Mouse (Mus musculus) neural tube, embryonic 10.5 days (tissue): ENCODE measurements around the gene Armc5.

Experiments used
- DNase-seq: peaks from one replicate; pipeline ENCODE4 v3.0.0-alpha.2; 2017; ENCODE audit warnings: low spot score; ENCODE audit errors: extremely low spot score

Armc5 gene

DNA sequence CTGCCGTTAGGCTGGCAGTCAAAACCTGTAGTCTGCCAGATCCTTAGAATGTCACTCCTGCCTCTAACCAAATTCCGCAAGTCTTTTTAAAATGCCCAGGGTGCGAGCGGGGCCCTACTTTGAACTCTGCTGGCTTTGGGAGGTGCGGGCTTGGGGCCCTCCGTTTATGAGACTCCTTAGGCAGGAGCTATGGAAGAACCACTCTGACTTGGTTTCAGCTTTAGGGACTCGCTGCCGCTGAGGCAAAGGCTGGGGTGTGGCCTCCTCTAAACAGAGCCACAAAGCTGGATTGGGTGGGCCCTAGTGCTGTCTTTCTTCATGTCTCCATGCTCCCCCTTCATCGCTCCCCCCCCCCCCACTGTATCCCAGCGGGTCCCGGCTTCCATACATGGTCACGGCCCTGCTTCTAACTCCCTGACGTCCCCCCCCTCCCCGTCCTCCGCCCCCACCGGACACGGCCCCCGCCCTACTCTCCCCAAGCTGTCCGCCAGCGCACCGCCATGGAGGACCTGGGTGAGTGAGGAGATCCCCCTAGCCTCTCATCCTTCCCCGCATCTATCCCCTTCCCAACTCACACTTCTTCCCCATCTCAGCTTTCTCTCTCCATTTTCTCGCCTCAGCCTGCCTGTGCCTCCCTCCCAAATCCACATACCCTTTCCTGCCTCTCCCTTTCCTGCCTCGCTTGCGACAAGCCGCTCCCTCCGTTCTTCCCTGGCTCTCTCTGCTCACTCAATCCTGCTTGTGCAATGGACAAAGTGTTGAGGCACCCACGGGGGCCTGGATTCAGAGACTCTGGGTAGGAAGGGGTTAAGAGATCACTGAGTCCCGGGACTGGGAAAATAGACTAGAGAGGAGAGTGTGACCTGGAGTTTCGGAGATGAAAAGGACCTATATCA lies 9.6 kb downstream of the Armc5 start, which contains the start of gene Tgfb1i1:
TSS of gene Tgfb1i1 (plus strand) at position 317 of the 896 bp plus-strand sequence.
- peak; percentile 63 for DNase-seq

DNA sequence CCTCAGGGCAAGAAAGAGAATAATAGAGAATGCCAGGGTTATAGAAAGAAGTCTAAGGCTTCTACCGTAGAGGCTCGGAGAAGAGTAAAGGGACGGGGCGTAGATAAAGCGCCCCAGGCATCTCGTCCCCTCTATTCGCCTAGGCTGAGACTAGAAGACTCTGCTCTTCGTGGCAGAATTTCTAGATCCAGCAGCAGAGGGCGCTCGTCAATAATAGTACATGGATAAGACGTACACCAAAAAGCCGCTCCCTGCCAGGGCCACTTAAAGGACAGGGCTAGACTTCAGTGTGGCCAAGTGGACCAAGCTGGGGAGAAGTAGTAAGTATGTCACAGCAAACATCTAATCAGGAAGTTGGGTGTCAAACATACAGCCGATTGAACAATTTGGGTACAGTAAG lies 10.3 kb downstream of the Armc5 start:
- peak; percentile 89 for DNase-seq

DNA sequence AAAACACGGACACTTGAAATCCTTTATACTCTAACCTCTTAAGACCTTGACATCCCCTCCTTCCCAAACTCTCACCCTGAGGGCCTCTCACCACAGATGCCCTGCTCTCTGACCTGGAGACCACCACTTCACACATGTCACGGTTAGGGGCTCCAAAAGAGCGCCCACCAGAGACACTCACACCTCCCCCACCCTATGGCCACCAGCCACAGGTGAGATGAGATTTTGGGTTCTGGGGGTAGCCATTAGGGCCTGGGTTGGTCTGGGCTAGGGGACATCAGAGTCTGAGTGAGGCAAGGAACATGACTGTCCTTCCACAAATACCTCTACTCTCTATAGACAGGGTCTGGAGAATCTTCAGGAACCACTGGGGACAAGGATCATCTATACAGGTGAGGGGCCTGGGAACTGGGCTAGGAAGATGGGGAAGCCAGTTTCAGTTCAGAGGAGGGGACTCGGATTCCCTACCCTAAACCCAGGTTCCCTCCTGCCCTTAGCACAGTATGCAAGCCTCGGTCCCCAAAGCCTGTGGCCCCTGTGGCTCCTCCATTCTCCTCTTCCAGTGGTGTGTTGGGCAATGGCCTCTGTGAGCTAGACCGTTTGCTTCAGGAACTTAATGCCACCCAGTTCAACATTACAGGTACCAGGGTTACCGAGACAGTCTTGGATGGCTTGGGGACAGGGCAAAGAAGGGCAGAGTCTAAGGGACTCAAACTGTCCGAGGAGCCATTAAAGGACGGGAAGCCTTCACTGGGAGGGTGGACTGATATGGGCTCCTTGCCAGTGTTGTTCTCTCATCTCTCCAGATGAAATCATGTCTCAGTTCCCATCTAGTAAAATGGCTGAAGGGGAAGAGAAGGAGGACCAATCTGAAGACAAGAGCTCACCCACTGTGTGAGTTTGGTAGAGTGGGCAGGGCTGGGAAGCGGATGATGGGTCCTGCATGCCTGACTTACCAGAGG lies 11.2 kb downstream of the Armc5 start:
- no peak for DNase-seq

DNA sequence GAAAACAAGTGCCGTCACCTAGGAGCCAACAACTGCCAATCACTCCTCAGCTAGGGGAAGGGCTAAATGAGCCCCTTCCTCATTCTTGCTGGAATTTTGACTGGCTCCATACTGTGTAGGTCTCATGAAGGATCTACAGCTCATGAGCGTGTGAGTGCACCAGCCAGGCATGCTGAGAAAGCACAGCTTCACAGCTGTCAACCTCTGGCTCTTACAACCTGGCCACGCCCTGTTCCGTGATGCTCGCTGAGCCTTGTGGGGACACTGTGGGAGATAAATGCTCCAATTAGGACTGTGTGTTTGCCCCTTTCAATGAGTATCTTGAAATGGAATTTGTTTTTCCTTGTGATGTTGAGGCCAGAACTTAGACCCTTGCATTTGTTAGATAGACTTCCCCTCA lies 12.9 kb downstream of the Armc5 start:
- no peak for DNase-seq

DNA sequence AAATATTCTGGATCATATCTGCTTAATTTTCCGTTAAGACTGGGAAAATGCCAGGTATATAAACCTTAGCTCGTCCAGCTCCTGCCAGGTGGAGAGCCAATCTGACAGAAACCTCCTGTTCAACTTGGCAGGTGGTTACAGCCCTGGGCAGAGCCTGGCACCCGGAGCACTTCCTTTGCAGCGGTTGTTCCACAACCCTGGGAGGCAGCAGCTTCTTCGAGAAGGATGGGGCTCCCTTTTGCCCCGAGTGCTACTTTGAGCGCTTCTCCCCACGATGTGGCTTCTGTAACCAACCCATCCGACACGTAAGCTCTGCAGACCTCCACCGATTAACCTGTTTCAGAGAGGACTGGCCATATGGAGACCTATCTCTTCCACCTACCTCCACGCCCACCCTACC lies 14.8 kb downstream of the Armc5 start:
- DNase-seq = no peak

DNA sequence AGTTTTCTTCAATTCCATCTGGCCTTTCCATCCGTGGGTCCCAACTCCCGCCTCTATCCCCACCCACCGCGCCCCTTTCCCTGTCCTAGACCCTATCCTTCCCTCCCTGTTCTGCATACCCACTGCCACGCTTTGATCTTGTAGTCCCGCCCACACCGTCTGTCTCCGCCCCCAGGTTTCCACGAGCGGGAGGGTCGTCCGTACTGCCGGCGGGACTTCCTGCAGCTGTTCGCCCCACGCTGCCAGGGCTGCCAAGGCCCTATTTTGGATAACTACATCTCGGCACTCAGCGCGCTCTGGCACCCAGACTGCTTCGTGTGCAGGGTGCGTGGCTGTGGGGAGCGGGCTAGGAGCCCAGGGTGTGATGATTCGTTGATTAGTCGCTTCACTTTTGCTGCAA lies 15.5 kb downstream of the Armc5 start:
- DNase-seq = peak; percentile 49

DNA sequence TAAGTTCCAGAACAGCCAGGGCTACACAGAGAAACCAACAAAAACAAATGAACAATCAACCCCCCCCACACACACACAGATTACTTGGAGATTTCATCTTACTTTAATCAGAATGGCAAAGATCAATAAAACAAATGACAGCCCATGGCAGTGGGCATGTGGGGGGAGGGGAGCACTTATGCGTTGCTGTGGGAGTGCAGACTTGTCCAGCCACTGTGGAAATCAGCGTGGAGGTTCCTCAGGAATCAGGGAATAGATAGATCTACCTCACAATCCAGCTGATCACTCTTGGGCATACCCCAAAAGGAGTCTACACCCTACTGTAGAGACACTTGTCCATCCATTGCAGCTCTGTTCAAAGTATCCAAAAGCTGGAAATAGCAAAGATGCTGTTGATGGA lies 17.8 kb downstream of the Armc5 start:
- DNase-seq = no peak

DNA sequence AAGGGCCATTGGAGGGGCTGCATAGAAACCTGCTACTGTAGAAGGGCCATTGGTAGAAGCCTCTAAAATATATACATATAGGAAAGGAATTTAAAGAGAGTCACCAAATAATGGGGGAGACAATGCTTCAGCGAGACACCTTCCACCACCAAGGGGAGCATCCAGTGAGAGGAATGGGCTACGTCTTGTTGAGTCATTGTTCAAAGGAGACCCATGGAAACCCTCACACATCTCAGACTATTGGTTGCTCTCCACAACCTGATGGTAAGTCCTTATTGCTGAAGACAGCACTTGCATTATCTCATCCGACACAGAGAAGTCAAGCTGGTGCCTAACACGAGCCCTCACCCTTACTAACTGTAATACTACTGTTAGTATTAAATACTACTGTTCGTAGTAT lies 18.6 kb downstream of the Armc5 start:
- DNase-seq = no peak

DNA sequence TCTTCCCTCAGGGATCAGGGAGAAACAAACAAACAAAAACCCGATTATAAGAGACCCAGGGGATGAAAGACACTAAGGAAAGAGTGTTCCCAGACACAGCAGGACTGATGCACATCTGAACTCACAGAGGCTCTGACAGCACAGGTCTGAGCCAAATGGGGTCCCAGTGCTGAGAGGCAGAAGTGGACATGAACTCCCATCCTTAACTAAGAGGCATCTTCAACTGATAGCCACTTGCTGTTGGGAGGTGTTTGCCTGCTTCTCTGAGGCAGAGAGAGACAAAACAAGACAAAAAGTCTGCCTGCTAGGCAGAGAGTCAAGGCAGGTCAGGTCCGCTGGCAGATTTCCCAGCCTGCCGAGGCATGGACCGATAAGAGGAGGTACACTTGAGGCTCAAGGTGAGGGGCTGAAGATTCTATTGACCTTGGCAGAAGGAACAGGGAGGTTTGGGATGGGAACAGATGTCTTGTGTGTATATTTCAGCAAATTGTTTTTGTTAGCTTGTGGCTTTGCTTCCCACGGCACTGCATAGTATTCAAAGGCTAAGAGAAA lies 19.7 kb downstream of the Armc5 start:
- no peak for DNase-seq

DNA sequence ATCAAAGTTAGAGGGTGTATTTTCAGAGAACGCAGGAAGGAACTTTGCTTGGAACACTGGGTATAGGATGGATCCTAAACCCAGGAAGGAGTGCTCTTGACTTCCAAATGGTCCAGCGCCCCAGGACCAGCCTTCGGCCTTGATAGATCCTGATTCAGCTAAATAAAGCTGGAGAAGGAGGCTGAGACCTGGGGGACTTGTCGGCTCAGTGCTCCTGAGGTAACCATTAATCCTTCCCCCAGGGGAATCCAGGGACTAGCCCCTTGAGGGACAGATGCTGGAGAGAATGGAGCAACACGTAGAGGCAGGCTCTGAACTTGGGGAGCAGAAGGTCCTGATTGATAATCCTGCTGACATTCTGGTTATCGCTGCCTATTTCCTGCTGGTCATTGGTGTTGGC lies 28.3 kb downstream of the Armc5 start, which contains the start of gene Slc5a2:
TSS of gene Slc5a2 (plus strand) at position 247 of the 400 bp plus-strand sequence.
- DNase-seq = no peak

DNA sequence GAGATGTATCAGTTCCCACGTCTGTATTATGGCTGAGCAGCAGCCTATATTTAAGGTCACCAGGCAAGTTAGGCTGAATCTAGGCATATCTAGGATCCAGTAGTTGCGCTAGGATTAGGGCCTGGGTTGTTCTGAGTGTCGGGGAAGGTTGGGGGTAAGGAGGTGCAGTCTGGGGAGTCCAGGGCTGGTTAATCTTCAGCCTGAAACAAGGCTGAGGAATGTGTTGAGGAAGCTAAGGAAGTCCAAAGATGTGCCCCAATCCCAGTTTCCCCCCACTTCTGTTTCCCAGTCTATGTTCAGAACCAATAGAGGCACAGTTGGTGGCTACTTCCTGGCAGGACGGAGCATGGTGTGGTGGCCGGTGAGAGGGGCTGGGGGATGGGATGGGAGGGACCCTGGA lies 28.9 kb downstream of the Armc5 start:
- no peak for DNase-seq

DNA sequence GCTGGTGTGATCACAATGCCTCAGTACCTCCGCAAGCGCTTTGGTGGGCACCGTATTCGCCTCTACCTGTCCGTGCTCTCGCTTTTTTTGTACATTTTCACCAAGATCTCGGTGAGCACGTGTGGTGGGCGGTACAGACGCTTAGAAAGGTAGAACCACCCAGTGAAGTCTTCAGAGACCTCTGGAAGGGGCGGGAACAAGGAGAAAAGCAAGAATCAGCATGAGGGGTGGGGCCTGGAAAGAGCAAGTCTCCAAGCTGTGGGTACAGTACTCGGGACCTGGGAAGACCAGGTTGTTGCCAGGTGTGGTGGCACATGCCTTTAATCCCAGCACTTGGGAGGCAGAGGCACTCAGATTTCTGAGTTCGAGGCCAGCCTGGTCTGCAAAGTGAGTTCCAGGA lies 30.2 kb downstream of the Armc5 start:
- no peak for DNase-seq

DNA sequence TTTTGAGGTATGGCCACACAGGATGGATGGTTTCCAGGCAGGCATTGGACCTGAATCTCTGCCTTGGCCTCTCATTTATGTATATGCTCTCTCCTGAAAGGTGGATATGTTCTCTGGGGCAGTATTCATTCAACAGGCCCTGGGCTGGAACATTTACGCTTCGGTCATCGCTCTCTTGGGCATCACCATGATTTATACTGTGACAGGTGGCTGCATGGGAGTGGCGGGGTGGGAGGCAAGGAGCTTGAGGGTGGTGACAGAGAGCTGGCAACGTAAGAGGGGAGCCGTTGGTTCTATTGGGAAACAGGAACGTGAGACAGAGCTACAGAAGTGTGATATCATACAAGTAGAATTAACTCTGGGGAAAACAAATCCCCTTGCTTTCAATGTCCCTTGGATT lies 30.7 kb downstream of the Armc5 start:
- DNase-seq = no peak

DNA sequence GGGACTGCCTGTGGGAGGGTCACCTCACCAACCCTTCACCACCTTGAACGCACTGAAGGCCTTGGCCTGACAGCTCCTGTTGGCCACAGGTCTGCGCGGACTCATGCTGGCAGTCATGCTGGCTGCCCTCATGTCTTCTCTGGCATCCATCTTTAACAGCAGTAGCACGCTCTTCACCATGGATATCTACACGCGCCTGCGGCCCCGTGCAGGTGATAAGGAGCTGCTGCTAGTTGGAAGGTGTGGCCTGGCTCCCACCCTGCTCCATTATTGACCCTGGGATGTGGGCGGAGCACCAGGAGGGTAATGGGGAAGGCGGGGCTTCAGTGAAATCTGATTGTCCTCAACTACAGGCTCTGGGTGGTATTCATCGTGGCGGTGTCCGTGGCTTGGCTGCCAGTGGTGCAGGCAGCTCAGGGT lies 33.3 kb downstream of the Armc5 start:
- DNase-seq = no peak

DNA sequence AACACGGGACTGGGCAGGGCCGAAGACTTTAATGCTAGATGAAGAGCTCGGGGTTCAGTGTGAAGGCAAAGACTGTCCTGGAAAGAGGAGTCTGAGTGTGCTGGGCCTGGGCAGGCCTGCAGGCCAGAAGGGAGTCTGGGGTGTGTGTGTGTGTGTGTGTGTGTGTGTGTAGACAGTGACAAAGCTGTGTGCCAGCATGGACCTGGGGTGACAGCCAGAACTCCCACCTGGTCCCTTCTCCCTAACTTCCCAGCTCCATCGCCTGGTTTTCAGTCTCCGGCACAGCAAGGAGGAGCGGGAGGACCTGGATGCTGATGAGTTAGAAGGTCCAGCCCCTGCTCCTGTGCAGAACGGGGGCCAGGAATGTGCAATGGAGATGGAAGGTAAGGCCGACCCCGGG lies 34.4 kb downstream of the Armc5 start:
- no peak for DNase-seq

DNA sequence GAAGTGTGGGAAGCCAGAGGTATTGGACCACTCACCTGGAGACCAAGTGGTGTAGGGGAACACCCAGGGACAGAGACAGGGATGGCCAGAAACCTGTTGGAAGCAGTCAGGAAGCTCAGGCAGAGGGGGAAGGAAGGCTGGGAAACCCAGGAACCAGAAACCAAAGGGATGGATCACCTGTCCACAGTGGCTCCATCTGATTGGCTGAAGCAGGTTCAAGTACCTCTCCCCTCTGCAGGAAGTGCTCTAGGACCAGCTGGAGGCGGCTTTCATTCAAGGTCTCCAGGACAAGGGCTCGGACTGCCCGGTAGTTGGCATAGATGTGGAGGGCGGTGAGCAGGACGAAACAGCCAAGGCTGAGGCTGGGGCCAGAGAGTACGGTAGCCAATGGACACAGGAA lies 38.9 kb downstream of the Armc5 start:
- no peak for DNase-seq

DNA sequence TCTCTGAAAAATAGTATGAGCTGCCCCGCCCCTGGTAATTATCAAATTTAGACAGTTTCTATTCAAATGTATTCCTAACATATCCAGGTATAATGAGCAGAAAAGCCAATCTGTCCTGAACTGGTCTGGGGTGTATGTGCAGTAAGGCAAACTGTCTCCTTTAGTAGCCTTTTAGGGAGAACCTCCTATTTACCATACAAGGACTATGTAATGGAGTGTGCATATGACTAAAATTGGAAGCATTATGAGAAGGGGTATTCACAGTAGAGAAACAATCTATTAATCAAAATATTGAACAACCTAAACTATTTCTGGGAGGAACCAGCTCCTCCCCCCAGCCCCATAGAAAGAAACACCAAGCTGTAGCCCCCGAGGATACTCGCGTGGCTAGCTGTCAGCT lies 42.6 kb downstream of the Armc5 start:
- no peak for DNase-seq

DNA sequence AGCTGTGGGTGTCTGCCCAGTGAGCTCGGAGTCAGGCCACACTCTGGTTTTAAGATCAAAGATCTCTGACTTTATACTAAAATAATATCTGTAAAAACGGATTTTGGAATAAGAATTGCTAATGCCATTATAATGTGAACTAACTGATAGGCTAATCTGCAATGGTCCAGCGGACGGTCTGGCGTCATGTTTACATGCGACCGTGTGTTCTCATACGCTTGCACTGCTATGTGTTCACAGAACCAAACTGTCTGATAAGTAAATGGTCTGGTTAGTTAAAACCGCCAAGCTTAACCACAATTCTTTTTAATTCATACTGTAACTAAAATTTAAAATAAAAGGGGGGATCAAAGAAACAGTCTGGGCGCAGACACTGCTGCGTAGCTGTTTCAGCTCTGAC lies 44.6 kb downstream of the Armc5 start:
- DNase-seq = no peak

DNA sequence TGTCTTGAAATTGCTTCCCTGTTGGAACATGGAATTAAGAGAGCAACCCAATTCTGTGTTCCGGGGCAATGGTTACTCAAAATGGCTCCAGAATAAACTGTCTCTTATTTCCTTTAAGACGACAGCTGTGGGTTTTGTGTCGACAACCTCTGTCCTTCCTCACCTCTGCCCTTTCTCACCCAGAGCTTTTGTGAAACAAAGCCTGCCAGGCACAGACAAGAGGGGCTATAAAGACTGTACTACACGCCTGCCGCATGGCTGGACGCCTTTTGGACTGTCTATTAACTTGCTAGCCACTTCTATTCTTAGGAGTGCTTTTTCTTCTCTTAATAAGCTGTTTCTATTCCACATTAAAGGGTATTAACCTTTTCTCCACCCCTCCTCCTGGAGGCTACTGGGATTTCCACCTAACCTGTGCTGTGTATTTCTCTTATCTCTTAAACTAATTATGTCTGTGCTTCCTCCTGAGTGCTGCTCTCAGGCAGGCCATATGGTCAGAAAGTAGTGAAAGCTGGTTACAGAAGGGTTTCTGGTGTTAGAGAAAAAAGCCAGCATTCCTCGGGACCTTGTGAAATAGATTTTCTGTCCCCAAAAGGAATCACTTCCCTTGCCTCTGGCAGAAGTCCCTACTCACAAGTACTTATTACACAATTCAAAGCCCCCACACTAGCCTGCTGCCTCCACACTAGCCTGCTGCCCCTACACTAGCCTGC lies 45.5 kb downstream of the Armc5 start:
- DNase-seq = peak; percentile 42

DNA sequence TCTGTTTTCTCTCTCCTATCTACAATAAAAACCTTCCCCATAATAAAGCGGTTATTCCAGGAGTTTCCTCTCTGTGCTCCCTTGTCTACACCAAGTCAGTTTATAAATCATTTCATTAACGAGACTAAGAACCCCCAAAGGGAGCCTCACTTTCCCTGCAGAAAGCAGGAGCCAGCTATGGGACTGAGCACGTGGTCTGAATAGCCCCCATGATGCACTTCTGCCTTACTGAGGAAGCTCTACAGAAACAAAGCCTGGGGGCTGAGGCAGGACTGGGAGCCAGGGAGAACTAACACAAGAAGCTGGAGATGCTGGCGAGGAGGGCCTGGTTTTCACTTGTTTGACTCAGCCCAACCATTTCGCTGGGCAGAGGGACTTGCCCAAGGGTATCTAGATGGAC lies 46.9 kb downstream of the Armc5 start:
- no peak for DNase-seq

DNA sequence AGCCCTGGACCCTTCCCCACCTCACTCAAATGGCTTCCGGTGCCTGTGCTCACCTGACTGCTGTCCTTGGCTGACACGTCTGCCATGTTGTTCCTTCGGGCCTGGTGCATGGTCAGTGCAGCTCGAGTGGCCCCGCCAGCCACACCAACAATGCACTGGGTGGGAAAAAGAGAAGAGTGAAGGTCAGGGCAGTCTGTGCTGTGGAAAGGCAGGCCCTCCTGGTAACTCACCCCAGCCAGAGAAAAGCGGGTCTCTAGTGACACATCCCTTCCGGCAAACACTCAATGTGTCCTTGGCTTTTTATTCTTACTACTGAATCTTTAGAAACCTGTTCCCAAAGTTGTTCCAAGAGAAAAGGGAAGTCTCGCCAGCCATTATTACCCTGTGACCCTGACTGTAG lies 47.9 kb downstream of the Armc5 start:
- no peak for DNase-seq
